Mouse (Mus musculus): Measurements from ENCODE around the gene Vmp1.

DNA sequence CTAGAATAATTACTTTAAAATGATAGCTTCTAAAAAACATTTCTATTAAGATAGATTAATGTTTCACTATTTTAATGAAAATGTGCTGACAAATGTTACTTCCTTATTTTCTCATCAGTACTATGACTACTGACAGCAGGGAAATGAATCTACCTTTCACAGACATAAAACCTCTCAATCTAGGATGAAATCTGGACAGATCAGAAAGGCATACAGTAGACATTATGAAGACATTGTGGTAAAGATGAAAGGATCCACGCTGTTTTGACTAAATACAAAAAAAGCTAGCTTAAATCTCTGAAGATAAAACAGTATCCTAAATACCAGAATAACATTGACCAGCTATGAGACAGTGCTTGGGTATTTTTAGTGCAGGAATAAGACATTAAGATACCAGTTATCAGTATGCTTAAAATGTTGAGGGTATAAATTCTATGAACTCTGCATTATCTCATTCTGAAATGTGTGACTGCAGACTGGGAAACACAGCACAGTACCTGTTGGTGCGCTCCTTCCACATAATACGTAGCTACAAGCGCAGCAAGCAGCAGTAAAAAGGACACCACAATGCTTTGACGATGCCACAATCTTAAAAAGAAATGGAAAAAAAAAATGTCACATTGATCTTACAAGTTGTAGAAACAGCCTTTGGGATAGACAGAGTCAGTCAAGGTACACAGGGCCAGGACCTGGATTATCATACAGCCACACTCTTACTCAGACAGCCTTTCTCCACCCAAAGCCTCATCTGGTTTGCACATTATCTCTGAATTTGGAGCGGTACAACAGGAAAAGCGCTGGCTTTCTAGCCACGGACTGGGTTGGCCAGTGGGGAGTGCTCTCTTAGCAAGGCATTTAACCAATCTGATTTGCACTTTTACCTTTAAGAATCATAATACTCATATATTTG, 20.4 kb downstream of the Vmp1 start:
- TF ChIP-seq CTCF (IDR thresholded peaks at IDR 0.05; ENCODE audit: extremely low read depth, insufficient read depth, insufficient read length, insufficient replicate concordance) (no peak), POLR2A (IDR thresholded peaks at IDR 0.05; ENCODE audit: low read depth, low read length) (no peak)
